Mouse (Mus musculus) heart, embryonic 14.5 days (tissue): Measurements from ENCODE around the gene Gm10842. TPM values are rescaled to one million over a fixed set of nuclear protein-coding genes. Genes with fewer than 3 reads are reported as not detected.

ENCODE experiments used
- ATAC-seq: fragments of 200-750 bp; cut with Nextera tagmentation; 2 replicates; pipeline ENCODE4 v1.8.0; 2017; ENCODE audit warnings: low read depth, moderate TSS enrichment; ENCODE audit not compliant: insufficient number of reproducible peaks, insufficient read depth, low FRiP score
- H3K27ac ChIP-seq, 2 experiments: fragments of 200-500 bp in 1 of 2; fragments of 300-500 bp in 1 of 2; sonication (generic) in 1 of 2; replicated peaks in 1 of 2; 2 replicates each; pipeline ENCODE4 v1.5.1; 2012 to 2014; ENCODE audit warnings: low read depth in 2 of 2, low read length in 2 of 2, control low read depth in 1 of 2, mild to moderate bottlenecking in 1 of 2, mixed read lengths in 1 of 2; ENCODE audit not compliant: control insufficient read depth in 1 of 2, insufficient read depth in 1 of 2
- H3K27me3 ChIP-seq: fragments of 300-500 bp; sonication (generic); 2 replicates; pipeline ENCODE4 v1.6.1; 2014; ENCODE audit warnings: mild to moderate bottlenecking, low read length, control low read depth; ENCODE audit not compliant: control insufficient read depth, insufficient read depth
- H3K36me3 ChIP-seq: fragments of 300-500 bp; sonication (generic); 2 replicates; pipeline ENCODE4 v1.6.1; 2014; ENCODE audit warnings: mild to moderate bottlenecking, control low read depth, low read length, mixed read lengths; ENCODE audit not compliant: control insufficient read depth, insufficient read depth
- H3K4me1 ChIP-seq, 2 experiments: fragments of 200-500 bp in 1 of 2; fragments of 300-500 bp in 1 of 2; sonication (generic) in 1 of 2; 2 replicates each; pipeline ENCODE4 v1.6.1; 2012 to 2014; ENCODE audit warnings: low read length in 2 of 2, control low read depth in 1 of 2, mixed read lengths in 1 of 2; ENCODE audit not compliant: control insufficient read depth in 2 of 2, insufficient read depth in 2 of 2
- H3K4me2 ChIP-seq: fragments of 300-500 bp; sonication (generic); 2 replicates; pipeline ENCODE4 v1.6.1; 2014; ENCODE audit warnings: mild to moderate bottlenecking, low read length
- H3K4me3 ChIP-seq, 2 experiments: fragments of 200-500 bp in 1 of 2; fragments of 300-500 bp in 1 of 2; sonication (generic) in 1 of 2; 2 replicates each; pipeline ENCODE4 v1.5.1; 2012 to 2014; ENCODE audit warnings: low read length in 2 of 2, mild to moderate bottlenecking in 2 of 2, control low read depth in 1 of 2, low read depth in 1 of 2, moderate library complexity in 1 of 2; ENCODE audit not compliant: control insufficient read depth in 1 of 2, insufficient read depth in 1 of 2
- H3K9ac ChIP-seq: fragments of 300-500 bp; sonication (generic); 2 replicates; pipeline ENCODE4 v1.6.1; 2014; ENCODE audit warnings: mild to moderate bottlenecking, low read length
- H3K9me3 ChIP-seq: fragments of 300-500 bp; sonication (generic); 2 replicates; pipeline ENCODE4 v1.6.1; 2016; ENCODE audit warnings: low read length, control low read depth; ENCODE audit not compliant: control insufficient read depth
- WGBS: fragments of 180-500 bp; shearing (Covaris S2); extraction: QIAGEN DNeasy Blood & Tissue Kit; methylation state at CpG from one replicate; pipeline ENCODE4 v1.1.7; 2014; 5-methylcytosine and 5-hydroxymethylcytosine counted together
- polyA plus RNA-seq: library from polyadenylated mRNA; unstranded; fragments of >200 nt; fragmentation: Nextera tagmentation; extraction: Ambion mirVana; gene quantifications from 2 replicates; pipeline ENCODE4 v1.2.1, GENCODE M21; 2014

Gm10842 gene
- polyA plus RNA-seq, 1 experiment from 2014 or later, result not detected

DNA sequence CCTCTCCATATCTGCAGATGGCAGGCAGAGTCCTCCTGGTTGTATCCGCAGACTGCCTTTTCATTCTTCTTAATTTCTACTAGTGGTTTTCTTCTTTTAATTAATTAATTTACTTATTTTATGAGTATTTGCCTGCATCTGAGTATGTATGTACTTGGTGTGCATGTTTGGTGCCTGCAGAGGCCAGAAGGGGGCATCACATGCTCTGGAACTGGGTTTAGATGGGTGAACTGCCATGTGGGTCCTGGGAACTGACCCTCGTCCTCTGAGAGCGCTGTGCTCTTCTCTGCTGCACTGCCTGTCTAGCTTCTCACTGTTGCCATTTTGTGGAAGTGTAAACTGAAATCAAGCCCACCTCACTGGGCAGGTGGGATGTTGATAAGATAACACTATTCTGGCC is 38.0 kb downstream of the Gm10842 start:
- Histone ChIP-seq H3K4me2 (no peak overlapping the region), H3K36me3 (peaks cover 32% of the 10 kb centered on the region), H3K4me1 (peaks cover 3 to 19% of the 10 kb centered on the region in 2 experiments; a peak in 3 of 4 replicates), H3K9me3 (no peaks in the 10 kb centered on the region), H3K9ac (no peak overlapping the region), H3K27ac (no peak overlapping the region), H3K4me3 (no peak overlapping the region), H3K27me3 (no peaks in the 10 kb centered on the region)
- 93% methylated on average over 3 of the region's 3 CpGs for WGBS
- ATAC-seq, result no peak

DNA sequence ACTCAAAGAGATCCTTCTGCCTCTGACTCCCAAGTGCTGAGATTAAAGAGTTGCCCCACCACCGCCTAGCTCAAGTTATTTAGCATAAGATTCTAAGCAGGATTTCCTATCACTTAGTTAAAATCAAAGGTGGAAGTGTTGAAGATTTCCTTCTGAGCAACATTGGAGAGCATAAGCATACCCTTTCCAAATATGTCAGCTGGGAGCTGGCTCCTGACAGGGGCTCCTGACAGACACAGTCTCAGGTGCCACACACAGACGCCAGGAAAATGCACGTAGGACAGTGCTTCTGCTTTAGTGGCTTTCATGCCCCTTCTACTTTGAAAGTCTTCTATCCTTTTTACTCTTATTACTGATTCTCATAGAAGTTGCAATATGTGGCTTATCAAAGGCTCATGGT is 45.5 kb downstream of the Gm10842 start:
- Histone ChIP-seq H3K4me2 (no peak overlapping the region), H3K9ac (no peak overlapping the region), H3K4me1 (peaks cover 0 to 3% of the 10 kb centered on the region in 2 experiments; a peak in 1 of 4 replicates), H3K36me3 (peaks cover 9% of the 10 kb centered on the region), H3K27ac (no peak overlapping the region), H3K27me3 (no peaks in the 10 kb centered on the region), H3K9me3 (no peaks in the 10 kb centered on the region), H3K4me3 (no peak overlapping the region)
- no peak for ATAC-seq
- 87% methylated on average over 3 of the region's 3 CpGs for WGBS

Other genes starting within 250 kb of the Gm10842 start
- gene Efcab3, start 83.3 kb upstream of the Gm10842 start, polyA plus RNA-seq, result not detected in 2 replicates
- gene Mettl2, start 20.5 kb upstream of the Gm10842 start, polyA plus RNA-seq, result 25.2 and 26.0 TPM in 2 replicates
- 18.1 and 21.9 TPM in 2 replicates for gene Tlk2, start 31.9 kb downstream of the Gm10842 start, polyA plus RNA-seq
- gene Mrc2, start 145.8 kb downstream of the Gm10842 start, polyA plus RNA-seq, result 4.4 and 6.1 TPM in 2 replicates